Comparison of ENCODE assay signal across 9 mouse cellular contexts in the genomic region with DNA sequence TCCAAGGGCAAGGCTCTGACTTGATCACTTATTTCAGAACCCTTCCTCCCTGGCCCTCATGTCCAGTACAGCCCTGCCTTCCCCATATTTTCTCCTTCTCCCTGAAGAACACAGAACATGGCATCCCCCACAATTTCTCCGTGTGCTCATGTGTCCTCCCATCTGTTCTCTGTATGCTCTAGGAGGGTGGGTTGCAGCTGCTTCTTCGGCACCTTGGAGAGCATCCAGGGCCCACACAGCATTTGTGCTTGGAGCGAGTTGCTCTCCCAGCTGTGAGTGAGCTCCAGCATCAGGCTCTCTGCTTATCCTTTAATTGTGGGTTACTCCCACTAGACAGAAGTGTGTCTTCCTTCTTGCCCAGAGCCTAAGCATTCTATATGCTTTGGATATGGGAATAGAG.
DNase-seq lines count a peak whose midpoint lies in the region; ATAC-seq and TF ChIP-seq lines count a peak whose summit lies in the region.
"Had no signal": no experiment of that assay in that cellular context is flagged by ENCODE, and none has a peak within 500 bp of the region (broad histone marks: within the 10 kb centered on the region; RNA-seq: fewer than 3 reads in every experiment).

No protein-coding gene starts in this region.

- H3K27ac ChIP-seq in kidney, embryonic 15.5 days, result no peak overlapping the region
- H3K27ac ChIP-seq in kidney, adult 2 months (ENCODE audit: insufficient read depth, low read depth, low read length), result no peak overlapping the region
- no peak overlapping the region for H3K27ac ChIP-seq in embryonic facial prominence, embryonic 11.5 days (replicated peaks; ENCODE audit: low read depth, low read length)
- H3K27ac ChIP-seq: heart, embryonic 15.5 days had no signal

- H3K4me2 ChIP-seq in kidney, embryonic 15.5 days, result no peak overlapping the region
- H3K4me2 ChIP-seq in embryonic facial prominence, embryonic 11.5 days (ENCODE audit: low read depth, low read length), result no peak overlapping the region
- H3K4me2 ChIP-seq: heart, embryonic 15.5 days had no signal

- no peaks in the 10 kb centered on the region for H3K27me3 ChIP-seq in kidney, embryonic 15.5 days
- H3K27me3 ChIP-seq in kidney, adult 2 months (replicated peaks; ENCODE audit: control insufficient read depth, insufficient read depth, low read length), result no peaks in the 10 kb centered on the region
- no peaks in the 10 kb centered on the region for H3K27me3 ChIP-seq in embryonic facial prominence, embryonic 11.5 days (ENCODE audit: control insufficient read depth, insufficient read depth, low read length)
- H3K27me3 ChIP-seq: heart, embryonic 15.5 days had no signal

- H3K36me3 ChIP-seq in kidney, embryonic 15.5 days, result no peaks in the 10 kb centered on the region
- no peaks in the 10 kb centered on the region for H3K36me3 ChIP-seq in kidney, adult 2 months (ENCODE audit: control insufficient read depth, insufficient read depth, low read length)
- H3K36me3 ChIP-seq in embryonic facial prominence, embryonic 11.5 days (replicated peaks; ENCODE audit: control insufficient read depth, insufficient read depth, low read depth, low read length), result no peaks in the 10 kb centered on the region
- H3K36me3 ChIP-seq: heart, embryonic 15.5 days had no signal

- 16% methylated on average over 3 of the region's 3 CpGs for WGBS in kidney, embryonic 15.5 days
- 35% methylated on average over 3 of the region's 3 CpGs for whole genome bisulfite sequencing in kidney, adult 2 months
- WGBS in embryonic facial prominence, embryonic 11.5 days, result 35% methylated on average over 3 of the region's 3 CpGs

- no peak for TF ChIP-seq POLR2A in kidney, adult 2 months (IDR thresholded peaks at IDR 0.05; ENCODE audit: low read depth, low read length)

- H3K4me3 ChIP-seq in kidney, embryonic 15.5 days (replicated peaks), result no peak overlapping the region
- H3K4me3 ChIP-seq in kidney, adult 2 months (ENCODE audit: insufficient read depth, low read depth, low read length), result no peak overlapping the region
- no peak overlapping the region for H3K4me3 ChIP-seq in embryonic facial prominence, embryonic 11.5 days (ENCODE audit: low read depth, low read length)
- H3K4me3 ChIP-seq: heart, embryonic 15.5 days had no signal

- TF ChIP-seq CTCF in kidney, adult 2 months (conservative IDR thresholded peaks at IDR 0.05; ENCODE audit: insufficient read depth, insufficient read length, low read depth, low read length), result no peak

- 0 out of 2 replicates have a peak, but pooled peaks have one; percentile 40 for ATAC-seq in kidney, embryonic 15.5 days (replicated peaks; ENCODE audit: low FRiP score)
- ATAC-seq in embryonic facial prominence, embryonic 11.5 days (replicated peaks; ENCODE audit: insufficient number of reproducible peaks, low FRiP score, low TSS enrichment, low read depth), result no peak

- no peaks in the 10 kb centered on the region for H3K9me3 ChIP-seq in kidney, embryonic 15.5 days (replicated peaks)
- no peaks in the 10 kb centered on the region for H3K9me3 ChIP-seq in embryonic facial prominence, embryonic 11.5 days (replicated peaks; ENCODE audit: control insufficient read depth, low read length)
- H3K9me3 ChIP-seq: heart, embryonic 15.5 days had no signal

- DNase-seq in kidney, adult 2 months, result no peak
- DNase-seq in embryonic facial prominence, embryonic 11.5 days (ENCODE audit: low spot score), result peak; percentile 43
- DNase-seq in layer of hippocampus, adult 18-20 months (ENCODE audit: low spot score in 2 of 2), result peak; percentile 33 to 72
- peak; percentile 50 to 64 for DNase-seq in right cerebral cortex, adult 2 months (ENCODE audit: low spot score in 2 of 2)
- no peak for DNase-seq in heart, adult 8-10 months (ENCODE audit: low spot score)
- no peak for DNase-seq in thymus, postnatal 25 days
- DNase-seq: cerebellum, postnatal 36 days had no signal

- H3K4me1 ChIP-seq in kidney, embryonic 15.5 days, result no peaks in the 10 kb centered on the region
- no peaks in the 10 kb centered on the region for H3K4me1 ChIP-seq in kidney, adult 2 months (ENCODE audit: control insufficient read depth, insufficient read depth, low read length)
- no peaks in the 10 kb centered on the region for H3K4me1 ChIP-seq in embryonic facial prominence, embryonic 11.5 days (ENCODE audit: control insufficient read depth, insufficient read depth, low read length)

- H3K9ac ChIP-seq in kidney, embryonic 15.5 days, result no peak overlapping the region
- no peak overlapping the region for H3K9ac ChIP-seq in embryonic facial prominence, embryonic 11.5 days (replicated peaks; ENCODE audit: low read length)
- H3K9ac ChIP-seq: heart, embryonic 15.5 days had no signal

Comparison
In these comparisons a context has a peak if more than half of its experiments do, and no peak if none do; other contexts are left out.
1. DNase-seq: peak in embryonic facial prominence, embryonic 11.5 days (single experiment), layer of hippocampus, adult 18-20 months (2 of 2) and right cerebral cortex, adult 2 months (2 of 2); none in kidney, adult 2 months (single experiment), heart, adult 8-10 months (single experiment) and thymus, postnatal 25 days (single experiment).